Mouse (Mus musculus): ENCODE measurements around the gene Spag5. TPM values are rescaled to one million over a fixed set of nuclear protein-coding genes. Genes with fewer than 3 reads are reported as not detected.

Gene Spag5
- polyA plus RNA-seq, 1 experiment from 2014 or later: 21.6 TPM

DNA sequence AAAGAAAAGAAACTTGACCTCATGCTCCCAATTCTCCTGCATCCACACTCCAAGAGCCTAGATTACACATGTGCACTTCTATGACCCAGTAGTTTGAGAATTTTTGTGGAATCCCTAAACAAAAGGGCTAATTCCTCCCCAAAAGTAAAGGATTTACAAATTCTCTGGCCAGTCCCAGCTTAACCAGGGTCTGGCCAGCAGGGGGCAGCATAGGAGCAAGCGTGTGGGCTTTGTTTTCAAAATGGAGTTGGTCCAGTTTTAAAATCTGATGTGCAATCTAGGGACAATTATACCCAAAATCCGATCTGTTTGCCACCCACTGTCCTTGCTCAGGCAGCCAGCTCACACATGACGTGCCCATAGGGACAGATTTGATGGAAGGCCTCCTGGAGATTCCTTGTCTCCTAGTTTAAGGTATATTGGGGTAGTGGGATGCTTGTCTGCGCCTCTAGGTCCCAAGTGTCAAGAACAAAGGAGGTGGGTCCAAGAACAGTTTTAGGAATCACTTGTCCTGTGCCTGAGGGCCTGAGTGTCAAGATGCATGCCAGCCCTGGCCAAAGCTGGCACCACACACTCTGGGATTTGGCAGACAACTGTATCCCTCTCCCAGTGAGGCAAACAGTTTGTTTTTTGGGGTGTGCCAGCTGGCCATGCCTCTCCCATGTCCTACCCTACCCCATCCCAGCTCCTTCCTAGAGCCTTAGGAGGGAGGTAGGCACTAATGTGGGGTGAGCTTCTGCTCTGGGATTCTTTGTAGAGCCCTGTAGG lies 54.3 kb downstream of the Spag5 start:
- no peak for ATAC-seq (replicated peaks; ENCODE audit: insufficient number of reproducible peaks, insufficient read depth, low FRiP score, low read depth)

DNA sequence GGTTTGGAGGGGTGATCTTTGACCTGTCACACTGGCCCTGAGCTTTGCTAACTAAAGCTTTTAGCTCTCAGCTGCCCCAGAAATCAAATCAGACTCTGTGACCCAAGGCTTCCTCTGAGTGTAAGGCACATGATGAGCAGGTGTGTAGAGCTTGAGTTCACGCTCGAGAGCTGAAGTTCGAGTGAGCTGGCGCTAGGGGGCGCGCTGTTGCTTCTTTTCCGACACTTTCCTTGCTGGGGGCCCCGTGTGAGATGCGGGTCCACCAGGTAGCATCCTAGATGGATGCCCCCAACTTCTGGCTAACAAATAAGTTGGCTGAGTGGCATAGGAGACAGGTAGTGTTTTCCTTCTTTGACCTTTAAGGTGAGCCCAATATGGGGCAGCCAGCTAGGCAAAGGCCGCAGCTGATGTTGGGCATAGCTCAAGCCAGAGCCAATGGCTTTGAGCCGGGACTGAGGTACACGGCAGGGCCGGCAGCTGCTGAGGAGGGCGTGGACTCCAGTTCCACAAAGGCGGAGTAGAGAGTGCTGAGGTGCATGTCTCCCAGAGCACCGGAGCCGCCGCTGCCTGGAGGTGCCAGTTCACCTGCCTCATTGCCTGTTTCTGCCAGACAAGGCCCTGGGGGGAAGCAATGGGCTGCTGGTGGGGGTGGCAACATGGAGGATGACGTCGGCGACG lies 57.1 kb downstream of the Spag5 start:
- Histone ChIP-seq H3K27ac (no peak overlapping the region), H3K36me3 (no peaks in the 10 kb centered on the region), H3K9ac (no peak overlapping the region), H3K4me1 (replicated peaks) (peaks cover 5% of the 10 kb centered on the region), H3K4me3 (no peak overlapping the region), H3K4me2 (no peak overlapping the region), H3K9me3 (replicated peaks) (no peaks in the 10 kb centered on the region), H3K27me3 (peaks cover 15% of the 10 kb centered on the region)
- WGBS: 17% methylated on average over 22 of the region's 22 CpGs
- no peak for ATAC-seq (replicated peaks; ENCODE audit: insufficient number of reproducible peaks, insufficient read depth, low FRiP score, low read depth)

More for the DNA sequence above, 54.3 kb downstream of the Spag5 start:
- Histone ChIP-seq H3K27me3 (peaks cover 9% of the 10 kb centered on the region), H3K4me3 (no peak overlapping the region), H3K9ac (no peak overlapping the region), H3K27ac (no peak overlapping the region), H3K4me1 (replicated peaks) (peaks cover 5% of the 10 kb centered on the region), H3K9me3 (replicated peaks) (no peaks in the 10 kb centered on the region), H3K4me2 (no peak overlapping the region), H3K36me3 (no peaks in the 10 kb centered on the region)
- 33% methylated on average over 4 of the region's 4 CpGs for WGBS

DNA sequence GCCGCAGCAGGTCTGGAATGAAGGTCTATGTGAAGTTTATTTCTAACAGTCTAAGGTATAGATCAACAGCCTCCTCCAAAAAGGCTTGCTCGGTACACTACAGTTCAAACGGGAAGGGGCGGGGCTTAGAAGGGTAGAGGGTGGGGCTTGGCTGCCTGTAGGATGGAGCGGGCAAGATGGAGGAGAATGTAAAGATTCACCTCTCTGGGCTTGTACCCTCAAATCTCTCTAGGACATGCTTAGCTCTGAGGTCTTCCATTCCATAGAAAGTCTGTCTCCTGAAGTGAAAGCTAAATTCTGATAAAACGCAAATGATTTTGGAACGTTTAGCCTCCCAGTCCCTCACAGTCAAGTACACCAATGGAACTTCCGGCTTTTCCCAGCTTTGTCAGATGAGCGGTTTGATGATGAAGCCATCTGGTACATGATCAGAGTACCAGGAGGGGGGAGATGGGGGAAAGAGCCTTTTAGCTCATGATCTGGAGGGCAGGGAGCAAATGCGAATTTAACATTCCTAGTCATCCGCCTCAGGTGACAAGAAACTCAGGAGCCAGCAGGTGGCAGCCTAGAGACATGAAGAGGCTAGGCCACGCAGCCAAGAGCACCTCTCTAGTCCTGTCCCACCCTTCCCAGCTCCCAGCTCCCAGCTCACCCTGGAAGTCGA lies 58.9 kb downstream of the Spag5 start:
- peaks cover 15% of the 10 kb centered on the region for H3K27me3 ChIP-seq
- ATAC-seq (replicated peaks; ENCODE audit: insufficient number of reproducible peaks, insufficient read depth, low FRiP score, low read depth): peak; percentile 54
- H3K4me2 ChIP-seq: peak overlapping the region; percentile 63
- H3K36me3 ChIP-seq: no peaks in the 10 kb centered on the region
- peaks cover 5% of the 10 kb centered on the region for H3K4me1 ChIP-seq (replicated peaks)
- H3K9ac ChIP-seq: 0 out of 2 replicates have a peak overlapping the region, but pooled peaks have one; percentile 15
- WGBS: 14% methylated on average over 13 of the region's 13 CpGs
- H3K4me3 ChIP-seq: peak overlapping the region; percentile 43
- no peaks in the 10 kb centered on the region for H3K9me3 ChIP-seq (replicated peaks)
- H3K27ac ChIP-seq: no peak overlapping the region

DNA sequence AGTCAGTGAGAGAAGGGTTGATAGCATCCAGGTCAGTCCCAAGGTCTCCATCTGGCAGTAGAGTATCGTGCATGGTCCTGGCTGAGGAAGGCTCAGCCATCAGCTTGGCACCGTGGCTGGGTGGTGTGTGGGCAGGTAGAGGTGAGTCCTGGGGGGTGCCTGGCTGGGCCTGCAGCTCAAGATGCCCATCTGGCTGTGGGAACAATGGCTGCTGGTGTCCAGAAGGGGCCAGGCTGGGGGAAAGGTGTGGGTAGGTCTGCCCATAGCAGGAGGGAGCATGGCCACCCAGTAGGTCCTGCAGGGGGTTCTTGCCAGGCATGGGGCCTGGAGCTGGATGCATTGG lies 59.4 kb downstream of the Spag5 start:
- WGBS: 49% methylated on average over 2 of the region's 2 CpGs
- Histone ChIP-seq H3K27ac (no peak overlapping the region), H3K27me3 (peaks cover 15% of the 10 kb centered on the region), H3K4me3 (no peak overlapping the region; the same call in 1 of the 2 replicates), H3K4me2 (peak overlapping the region; percentile 63; the same call in 1 of the 2 replicates), H3K36me3 (no peaks in the 10 kb centered on the region), H3K9me3 (replicated peaks) (no peaks in the 10 kb centered on the region), H3K9ac (no peak overlapping the region), H3K4me1 (replicated peaks) (peaks cover 5% of the 10 kb centered on the region)
- ATAC-seq (replicated peaks; ENCODE audit: insufficient number of reproducible peaks, insufficient read depth, low FRiP score, low read depth): no peak

DNA sequence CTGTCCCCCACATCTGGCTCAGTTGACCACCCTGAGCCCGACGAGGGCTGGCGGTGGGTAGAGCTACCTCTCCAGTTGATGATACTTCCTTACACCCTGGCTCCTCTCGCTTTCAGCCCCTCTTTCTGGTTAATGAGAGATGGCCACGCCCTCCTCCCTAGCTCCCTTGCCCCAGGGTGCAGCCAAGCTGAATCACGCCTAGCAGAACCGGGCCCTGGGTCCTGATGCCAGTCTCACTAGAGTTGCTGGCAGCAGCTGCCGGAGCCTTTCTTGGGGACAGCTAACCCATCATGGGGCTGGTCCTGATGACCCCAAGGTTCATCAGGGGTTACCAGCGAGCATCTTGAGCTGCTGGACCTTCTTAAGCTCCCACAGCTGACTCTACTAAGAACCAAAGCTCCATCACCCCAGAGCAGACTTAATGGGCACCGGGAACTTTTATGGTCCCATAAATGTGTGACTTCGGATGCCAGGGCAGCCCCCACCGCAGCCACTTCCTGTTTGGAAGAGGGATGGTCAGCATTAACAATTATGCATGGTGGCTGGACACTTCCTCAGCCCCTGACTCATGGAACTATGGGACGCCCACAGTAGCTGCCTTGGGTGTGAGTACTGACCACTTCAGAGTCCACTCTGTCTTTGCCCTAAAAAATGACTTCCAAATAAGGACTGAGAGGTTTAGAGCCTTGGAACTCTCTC lies 62.1 kb downstream of the Spag5 start:
- H3K27ac ChIP-seq: no peak overlapping the region
- H3K36me3 ChIP-seq: no peaks in the 10 kb centered on the region
- H3K4me1 ChIP-seq (replicated peaks): peaks cover 5% of the 10 kb centered on the region
- no peak overlapping the region for H3K4me3 ChIP-seq
- no peak for ATAC-seq (replicated peaks; ENCODE audit: insufficient number of reproducible peaks, insufficient read depth, low FRiP score, low read depth)
- no peak overlapping the region for H3K9ac ChIP-seq
- peaks cover 10% of the 10 kb centered on the region for H3K27me3 ChIP-seq
- no peaks in the 10 kb centered on the region for H3K9me3 ChIP-seq (replicated peaks)
- H3K4me2 ChIP-seq: no peak overlapping the region
- 68% methylated on average over 13 of the region's 13 CpGs for WGBS

DNA sequence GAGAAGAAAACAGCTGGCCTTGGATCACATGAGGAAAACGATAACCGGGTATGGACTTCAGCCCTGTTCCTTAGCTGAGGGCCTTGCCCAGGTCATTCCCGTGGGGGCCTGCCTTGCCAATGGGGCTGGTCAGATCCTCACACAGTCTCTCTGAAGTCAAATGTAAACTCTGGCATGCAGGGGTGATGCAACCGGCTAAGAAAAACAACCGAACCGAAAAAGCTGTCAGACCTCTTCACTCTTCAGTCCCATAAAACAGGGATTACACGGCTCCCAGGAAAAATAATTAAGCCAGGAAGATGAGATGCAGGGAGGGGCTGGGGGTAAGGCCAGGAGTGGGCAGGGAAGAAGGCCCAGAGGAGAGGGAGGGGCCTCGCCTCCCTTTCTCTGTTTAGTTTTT lies 62.8 kb downstream of the Spag5 start:
- peaks cover 5% of the 10 kb centered on the region for H3K4me1 ChIP-seq (replicated peaks)
- H3K4me3 ChIP-seq: no peak overlapping the region
- no peaks in the 10 kb centered on the region for H3K9me3 ChIP-seq (replicated peaks)
- no peak for ATAC-seq (replicated peaks; ENCODE audit: insufficient number of reproducible peaks, insufficient read depth, low FRiP score, low read depth)
- peaks cover 6% of the 10 kb centered on the region; the same call in 1 of the 2 replicates for H3K27me3 ChIP-seq
- 52% methylated on average over 8 of the region's 8 CpGs for WGBS
- no peak overlapping the region for H3K4me2 ChIP-seq
- no peak overlapping the region for H3K9ac ChIP-seq
- no peaks in the 10 kb centered on the region for H3K36me3 ChIP-seq
- H3K27ac ChIP-seq: no peak overlapping the region

DNA sequence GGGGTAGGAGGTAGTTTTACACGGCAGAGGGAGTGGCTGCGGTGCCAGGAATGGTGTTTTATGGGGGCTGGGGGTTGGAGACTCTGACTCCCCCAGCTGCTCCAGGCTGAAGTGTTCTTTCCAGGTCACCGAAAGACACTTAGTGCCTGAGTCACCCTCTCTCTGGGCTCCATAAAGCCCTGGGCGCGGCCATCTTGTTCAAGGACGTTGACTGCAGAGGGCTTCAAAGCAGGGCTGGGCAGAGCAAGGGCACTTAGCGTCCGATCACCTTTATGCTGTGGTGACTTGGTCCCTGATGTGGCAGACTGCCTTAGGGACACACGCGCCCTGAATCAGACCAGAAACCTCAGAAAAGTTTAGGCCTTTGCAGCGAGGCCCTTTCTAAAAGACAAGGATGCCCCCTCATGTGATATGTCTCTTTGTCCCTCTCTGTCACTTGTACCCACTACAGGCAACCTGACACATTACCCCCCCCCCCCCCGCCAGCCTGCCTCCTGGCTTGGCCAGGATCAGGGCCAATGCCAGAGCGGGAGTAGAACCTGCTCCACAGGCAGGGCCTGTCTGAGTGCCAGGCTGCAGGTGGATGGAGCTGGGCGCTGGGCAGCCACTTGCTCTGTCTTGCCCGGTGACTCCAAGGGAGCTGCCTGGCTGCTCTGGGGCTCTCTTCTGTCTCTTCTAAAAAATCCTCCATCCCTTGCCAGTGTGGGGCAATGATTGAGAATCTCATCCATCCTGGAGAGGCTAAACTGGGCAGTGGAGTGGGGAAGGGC lies 66.3 kb downstream of the Spag5 start:
- Histone ChIP-seq H3K9ac (no peak overlapping the region), H3K4me3 (no peak overlapping the region), H3K4me1 (replicated peaks) (no peaks in the 10 kb centered on the region), H3K36me3 (no peaks in the 10 kb centered on the region), H3K4me2 (no peak overlapping the region), H3K9me3 (replicated peaks) (no peaks in the 10 kb centered on the region), H3K27ac (no peak overlapping the region), H3K27me3 (no peaks in the 10 kb centered on the region)
- no peak for ATAC-seq (replicated peaks; ENCODE audit: insufficient number of reproducible peaks, insufficient read depth, low FRiP score, low read depth)
- WGBS: 81% methylated on average over 15 of the region's 15 CpGs

DNA sequence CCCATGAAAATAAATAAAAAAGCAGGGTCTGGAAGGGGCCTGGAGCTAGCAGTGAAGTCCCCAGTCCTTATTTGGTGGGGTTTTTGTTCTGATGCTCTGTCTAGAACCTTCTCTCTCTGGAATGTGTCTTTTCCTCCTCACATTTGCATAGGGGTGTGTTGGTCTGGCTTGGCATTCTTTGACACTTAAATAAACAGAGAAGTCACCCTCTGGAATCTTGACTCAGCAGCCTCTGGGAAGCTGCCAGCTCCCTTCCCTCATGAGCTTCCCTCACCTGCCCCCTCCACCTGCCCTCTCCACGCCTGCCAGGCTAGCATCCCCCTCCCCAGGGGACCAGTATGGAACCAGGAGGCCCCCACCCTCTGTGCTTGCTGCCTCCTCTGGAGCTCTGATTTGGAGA lies 69.1 kb downstream of the Spag5 start:
- Histone ChIP-seq H3K4me2 (no peak overlapping the region), H3K9ac (no peak overlapping the region), H3K27me3 (no peaks in the 10 kb centered on the region), H3K4me1 (replicated peaks) (no peaks in the 10 kb centered on the region), H3K4me3 (no peak overlapping the region), H3K9me3 (replicated peaks) (no peaks in the 10 kb centered on the region), H3K36me3 (no peaks in the 10 kb centered on the region), H3K27ac (no peak overlapping the region)
- 39% methylated on average over 1 of the region's 1 CpGs for WGBS
- ATAC-seq (replicated peaks; ENCODE audit: insufficient number of reproducible peaks, insufficient read depth, low FRiP score, low read depth): no peak

DNA sequence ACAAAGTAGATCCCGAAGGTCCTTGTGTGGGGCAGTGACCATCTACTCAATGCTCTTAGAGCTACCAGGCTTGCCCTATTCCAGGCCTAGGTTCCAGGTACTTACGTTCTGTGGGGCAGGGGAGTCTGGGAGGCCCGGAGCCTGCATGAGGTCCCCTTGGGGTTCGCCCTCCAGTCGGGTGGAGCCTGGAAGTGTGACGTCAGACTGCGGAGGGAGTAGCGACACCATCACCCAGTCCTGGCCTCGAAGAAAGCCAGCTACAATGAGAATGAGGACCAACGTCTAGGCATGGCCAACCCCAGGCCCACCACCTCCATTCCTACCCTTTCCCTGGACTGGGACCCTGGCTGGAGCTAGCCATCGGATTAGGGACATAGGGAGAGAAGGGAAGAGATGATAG lies 70.4 kb downstream of the Spag5 start:
- WGBS: 88% methylated on average over 11 of the region's 11 CpGs
- no peaks in the 10 kb centered on the region for H3K9me3 ChIP-seq (replicated peaks)
- no peak overlapping the region for H3K4me2 ChIP-seq
- H3K27me3 ChIP-seq: no peaks in the 10 kb centered on the region
- H3K27ac ChIP-seq: no peak overlapping the region
- H3K36me3 ChIP-seq: no peaks in the 10 kb centered on the region
- no peak overlapping the region for H3K4me3 ChIP-seq
- no peaks in the 10 kb centered on the region for H3K4me1 ChIP-seq (replicated peaks)
- ATAC-seq (replicated peaks; ENCODE audit: insufficient number of reproducible peaks, insufficient read depth, low FRiP score, low read depth): no peak
- no peak overlapping the region for H3K9ac ChIP-seq

Measured in heart, embryonic 15.5 days (tissue).